Mouse (Mus musculus) brain, adult 2 months (tissue): Measurements from ENCODE around the gene Il21r.

Experiments
- DNase-seq: peaks from one replicate; pipeline ENCODE4 v3.0.0; 2011; ENCODE audit warnings: low read depth, low spot score

Gene Il21r

DNA sequence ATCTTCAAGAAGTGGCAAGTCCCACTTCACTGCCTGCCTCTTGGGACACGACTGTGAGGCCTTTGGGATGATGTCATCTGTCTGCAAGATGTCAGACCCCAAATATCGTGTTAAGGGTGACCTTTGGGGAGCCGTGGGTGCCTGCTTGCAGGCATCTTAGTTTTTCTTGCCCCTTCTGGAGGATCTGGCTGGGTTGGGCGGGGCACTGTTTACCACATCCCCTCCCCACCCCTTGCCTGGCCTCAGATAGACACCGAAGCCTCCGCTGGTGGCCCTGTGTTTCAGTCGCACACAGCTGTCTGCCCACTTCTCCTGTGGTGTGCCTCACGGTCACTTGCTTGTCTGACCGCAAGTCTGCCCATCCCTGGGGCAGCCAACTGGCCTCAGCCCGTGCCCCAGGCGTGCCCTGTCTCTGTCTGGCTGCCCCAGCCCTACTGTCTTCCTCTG is at the start of gene Il21r:
Il21r (plus strand) TSS at position 245 of the 447 bp plus-strand sequence.
- DNase-seq = peak; percentile 52

DNA sequence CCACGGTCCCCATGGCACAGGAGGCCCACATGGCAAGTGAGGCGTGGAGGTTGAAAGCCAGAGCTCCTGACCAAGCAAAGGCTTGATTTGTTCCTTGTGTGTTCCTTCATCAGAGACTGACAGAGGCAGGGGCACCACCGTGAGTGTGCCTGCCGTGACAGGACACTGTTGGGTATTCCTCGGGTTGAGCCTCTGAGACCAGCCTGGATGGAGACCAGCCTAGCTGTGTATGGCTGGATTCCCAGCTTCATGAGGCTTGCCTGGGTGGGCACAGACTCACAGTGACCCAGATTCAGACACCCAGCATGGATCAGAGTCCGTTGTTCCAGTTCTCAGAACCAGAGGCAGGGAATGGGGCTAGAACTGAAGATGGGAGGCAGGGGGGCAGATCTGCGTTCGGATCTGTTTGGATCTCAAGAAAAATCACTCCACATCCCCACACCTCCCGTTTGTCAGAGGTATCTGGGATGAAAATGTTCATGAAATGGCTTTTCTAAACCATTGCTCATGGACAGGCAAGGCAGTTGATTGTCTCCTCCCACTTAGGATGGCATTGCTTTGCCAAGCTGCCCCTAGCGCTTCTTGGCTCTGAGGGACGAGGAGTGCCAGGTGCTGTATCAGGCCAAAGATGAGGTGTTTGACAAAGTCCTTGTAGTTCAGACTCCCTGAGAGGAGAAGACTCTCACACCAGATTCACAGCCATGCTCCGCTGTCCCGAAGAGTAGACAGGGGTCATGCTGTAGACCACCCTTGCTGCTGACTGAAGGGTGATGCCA is 49.4 kb upstream of the Il21r start:
- no peak for DNase-seq

DNA sequence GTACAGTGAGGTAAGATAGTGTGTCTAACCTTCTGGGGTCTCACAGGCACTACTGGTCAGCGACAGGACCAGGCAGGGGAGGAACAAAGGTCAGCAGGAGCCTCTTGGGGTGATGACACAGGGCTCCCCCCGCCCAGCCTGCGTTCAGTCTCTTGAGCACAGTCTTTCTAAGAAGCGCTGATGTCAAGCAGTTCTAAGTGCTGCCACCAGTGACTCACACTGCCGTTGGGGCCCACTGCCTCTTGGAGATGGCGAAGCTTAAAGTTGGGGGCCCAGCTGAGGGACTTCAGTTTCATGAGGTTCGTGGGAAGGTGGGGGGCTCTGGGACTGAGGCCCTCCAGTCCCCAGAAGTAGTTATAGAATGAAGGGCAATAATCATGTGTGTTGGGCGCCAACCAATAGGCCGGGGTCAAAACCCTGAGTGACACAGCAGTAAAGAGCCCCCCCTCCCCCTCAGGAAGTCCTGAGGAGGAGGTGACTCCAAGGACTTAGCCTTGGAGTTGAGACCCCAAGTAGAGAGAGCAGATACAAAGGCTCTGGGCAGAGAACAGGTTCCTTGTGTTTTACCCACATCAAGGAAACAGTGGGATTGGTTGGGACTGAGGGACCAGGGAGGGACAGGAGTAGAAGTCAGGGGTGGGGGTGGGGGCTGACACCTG is 48.6 kb upstream of the Il21r start:
- no peak for DNase-seq

DNA sequence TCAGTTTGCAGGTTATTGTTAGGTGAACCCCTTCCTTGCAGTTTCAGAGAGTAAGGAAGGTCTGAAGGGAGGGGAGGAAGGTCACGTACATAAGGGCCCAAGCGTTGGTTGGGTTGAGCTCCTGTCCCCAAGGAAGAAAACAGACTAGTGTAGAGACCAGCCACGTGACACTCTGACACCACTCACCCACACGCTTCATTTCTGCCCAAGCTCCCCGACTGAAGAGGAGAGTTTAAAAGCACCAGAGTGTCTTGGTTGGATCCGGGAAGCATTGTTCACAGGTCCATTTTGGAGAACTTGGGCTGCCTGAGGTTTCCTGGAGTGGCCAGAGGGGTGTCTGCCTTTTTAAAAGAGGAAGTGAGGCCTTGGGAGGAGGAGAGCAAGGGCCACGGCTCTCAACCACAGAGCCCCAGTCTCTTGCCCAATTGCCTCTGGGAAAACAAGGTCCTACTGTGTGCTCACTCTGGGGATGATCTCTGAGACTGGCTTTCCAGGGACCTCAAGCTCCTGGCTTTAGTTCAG is 47.8 kb upstream of the Il21r start:
- DNase-seq = peak; percentile 45

DNA sequence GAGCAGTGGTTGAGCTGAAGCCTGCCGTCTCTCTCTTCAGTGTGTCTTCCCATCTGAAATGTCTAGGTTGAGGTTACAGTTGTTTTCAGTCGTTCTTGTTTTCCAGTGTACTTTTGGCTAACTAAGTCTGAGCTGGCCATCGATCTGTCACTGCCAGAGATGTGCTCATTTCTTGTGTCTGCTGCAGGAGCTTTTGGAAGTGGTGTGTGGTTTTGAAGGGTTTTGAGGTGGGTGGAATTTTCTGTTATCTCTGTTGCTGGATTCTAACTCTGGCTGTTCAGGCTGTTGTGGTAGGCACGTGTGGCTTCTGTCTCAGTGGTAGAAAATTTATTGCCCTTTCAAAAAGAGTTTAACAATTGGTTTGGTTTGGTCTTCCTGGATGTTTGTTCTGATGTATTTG is 47.1 kb upstream of the Il21r start:
- DNase-seq = no peak

DNA sequence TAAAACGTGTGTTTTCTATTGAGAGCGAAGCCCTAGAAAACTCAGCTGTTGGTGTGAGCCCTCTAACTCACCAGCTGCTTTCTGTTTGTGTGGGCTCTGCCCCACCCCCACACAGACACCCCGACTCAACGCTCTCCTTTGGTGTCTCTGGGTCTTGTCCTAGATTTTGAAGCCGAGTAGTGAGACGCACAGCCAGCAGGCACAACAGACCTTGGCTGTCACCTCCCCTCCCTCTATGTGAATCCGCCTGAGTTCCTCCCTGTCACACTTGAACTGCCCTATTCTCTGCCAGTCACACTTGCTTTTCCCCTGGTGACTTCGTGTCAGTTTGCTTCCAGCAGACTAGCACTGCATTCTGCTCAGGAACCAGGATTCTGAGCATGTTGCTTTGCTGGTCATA is 46.4 kb upstream of the Il21r start:
- DNase-seq = no peak

DNA sequence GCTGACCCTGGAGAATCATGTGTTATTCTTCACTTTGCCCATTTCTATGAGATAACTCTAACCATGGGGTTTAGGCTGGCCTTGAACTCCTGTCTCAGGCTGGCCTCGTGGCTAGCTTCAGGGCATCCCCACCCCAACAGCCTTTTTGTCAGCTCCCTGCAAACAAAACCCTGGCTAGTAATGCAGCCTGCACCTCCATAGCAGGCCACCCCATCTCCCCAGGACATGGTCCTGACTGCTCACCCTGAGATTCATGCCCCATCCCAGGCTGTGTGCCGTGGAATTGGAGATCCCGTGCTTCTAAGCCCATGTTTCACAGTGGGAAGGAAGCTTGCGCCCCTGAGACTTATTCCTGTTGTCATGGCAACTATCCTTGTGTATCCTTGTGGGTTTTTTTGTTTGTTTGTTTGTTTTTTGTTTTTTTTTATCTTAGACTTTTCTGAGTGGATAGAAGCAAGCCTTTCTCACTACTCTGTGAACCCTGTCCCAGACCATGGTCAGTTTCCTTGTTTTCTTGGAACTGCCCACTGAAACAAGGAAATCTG is 44.8 kb upstream of the Il21r start:
- DNase-seq = no peak

DNA sequence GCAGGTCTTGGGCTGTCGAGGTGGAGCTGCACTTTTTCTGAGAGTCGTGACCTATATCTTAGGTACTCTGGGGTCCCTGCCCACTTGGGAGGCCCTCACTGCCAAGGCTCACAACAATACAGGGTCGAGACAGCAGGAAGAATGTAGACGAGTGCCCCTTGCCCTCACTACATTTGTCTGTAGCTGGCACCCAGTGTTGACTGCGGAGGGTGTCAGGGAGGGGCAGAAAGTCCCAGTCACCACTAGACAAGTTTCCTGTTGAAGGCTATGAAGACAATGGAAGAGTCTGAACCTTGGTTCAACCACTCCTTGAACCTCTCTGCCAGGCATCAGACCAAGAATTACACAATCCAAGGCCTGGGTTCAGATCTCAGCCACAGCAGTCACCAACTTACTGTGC is 44.2 kb upstream of the Il21r start:
- DNase-seq = no peak

DNA sequence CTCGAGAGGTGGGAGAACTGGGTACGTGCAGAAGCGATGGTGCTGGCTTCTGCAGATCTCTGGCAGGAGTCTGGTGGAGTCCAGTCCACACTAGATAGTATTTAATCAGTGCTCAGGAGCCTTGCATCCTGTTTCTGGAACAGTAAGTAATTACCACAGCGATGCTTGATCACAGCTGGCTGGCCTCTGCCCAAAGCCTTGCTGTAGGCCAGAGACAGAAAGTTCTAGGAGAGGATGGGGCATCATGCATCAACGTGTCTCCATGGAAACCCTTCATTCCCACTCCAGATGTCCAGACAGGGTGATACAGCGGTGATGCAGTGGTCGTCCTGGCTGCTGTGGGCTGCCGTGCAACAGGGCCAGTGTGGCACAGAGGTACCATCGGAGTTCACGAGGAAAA is 43.7 kb upstream of the Il21r start:
- no peak for DNase-seq

DNA sequence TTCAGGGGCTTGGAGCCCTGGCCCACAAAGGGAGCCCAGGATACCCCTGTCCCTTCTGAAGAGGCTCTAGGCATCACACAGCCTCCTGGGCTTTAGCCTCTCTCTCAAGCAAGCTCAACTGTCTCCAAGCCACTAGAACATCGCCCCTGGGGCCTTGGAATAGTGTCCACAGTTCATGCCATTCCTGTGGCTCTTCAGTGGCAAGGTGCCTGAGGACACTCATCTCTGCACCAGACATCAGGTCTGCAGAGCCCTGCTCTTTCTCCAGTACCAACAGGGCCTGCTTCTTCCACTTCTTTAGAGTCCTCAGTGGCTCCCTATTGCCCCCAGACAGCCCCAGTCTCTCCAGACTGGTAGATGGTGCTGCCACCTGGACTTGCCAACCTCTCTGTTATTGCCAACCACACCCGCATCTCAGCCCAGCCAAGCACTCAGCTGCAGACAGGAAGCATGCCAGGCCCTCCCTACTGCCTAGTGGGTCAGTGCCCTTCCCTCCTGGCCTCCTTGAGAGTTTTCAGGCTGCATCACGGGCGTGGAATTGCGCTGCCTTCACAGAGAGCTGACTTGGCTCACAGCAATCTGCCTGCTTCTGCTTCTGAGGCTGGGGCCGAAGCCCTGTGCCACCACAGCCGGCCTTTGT is 43.0 kb upstream of the Il21r start:
- no peak for DNase-seq

DNA sequence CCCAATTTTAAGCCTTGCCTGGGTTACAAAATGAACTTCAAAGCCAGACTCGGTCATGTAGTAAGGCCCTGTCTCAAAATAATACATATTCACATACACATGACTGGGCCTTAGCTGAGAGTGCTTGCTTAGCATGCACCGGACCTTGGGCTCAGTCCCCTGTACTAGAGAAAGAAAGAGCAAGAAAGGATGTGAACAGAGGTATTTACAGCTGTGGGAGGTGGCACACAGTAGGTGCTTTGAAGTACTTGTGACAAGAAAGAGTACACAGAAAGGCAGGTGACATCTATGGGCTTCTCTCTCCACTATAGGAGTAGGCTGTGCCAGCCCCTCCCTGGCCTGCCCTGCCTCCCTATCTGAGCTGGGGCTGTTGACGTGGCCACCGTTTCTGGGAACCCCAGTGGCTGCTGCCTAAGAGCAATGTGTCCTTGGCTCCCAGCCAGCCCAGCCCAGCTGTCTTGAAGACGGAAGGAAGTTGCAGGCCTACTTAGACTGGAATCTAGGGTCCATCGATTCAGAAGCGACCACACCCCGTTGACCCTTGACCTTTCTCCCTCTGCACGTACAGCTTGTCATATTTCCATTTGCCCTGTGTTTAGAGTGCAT is 42.0 kb upstream of the Il21r start:
- peak; percentile 65 for DNase-seq

DNA sequence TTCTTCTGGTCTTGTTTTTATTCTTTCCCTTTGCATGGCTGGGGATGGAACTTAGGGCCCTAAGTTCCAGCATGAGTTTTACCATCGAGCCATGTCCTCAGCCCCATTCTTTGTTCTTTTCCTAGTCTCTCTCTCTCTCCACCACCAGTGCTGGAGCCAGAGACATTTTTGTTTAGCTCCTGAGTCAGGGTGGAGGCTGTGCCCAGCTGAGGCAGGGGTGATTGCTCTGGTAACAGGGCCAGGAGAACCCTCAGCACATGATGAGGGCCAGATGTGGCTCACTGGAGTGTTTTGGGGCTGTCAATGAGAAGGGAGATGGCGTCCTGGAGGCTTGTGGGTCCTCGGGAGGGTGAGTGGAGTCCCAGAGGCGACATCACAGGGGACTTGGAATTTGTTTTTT is 40.8 kb upstream of the Il21r start:
- no peak for DNase-seq

DNA sequence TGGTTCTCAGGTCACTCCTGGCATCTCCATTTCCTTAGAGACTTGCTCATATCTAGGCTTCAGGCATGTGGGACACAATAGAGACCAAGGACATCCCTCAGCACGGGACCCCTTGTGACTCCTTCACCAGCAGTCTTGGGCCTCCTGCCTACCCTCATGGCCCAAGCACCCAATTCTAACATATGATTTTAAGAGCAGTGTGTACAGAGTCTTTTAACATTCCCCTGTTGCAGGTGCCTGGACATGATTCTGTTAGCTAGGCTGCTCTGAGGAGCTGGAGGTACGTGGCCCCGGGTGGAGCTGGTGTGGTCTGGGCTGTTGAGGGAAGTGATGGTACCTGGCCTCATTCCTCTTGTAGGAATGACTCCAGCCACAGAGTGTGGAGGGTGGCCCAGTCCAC is 40.1 kb upstream of the Il21r start:
- no peak for DNase-seq

DNA sequence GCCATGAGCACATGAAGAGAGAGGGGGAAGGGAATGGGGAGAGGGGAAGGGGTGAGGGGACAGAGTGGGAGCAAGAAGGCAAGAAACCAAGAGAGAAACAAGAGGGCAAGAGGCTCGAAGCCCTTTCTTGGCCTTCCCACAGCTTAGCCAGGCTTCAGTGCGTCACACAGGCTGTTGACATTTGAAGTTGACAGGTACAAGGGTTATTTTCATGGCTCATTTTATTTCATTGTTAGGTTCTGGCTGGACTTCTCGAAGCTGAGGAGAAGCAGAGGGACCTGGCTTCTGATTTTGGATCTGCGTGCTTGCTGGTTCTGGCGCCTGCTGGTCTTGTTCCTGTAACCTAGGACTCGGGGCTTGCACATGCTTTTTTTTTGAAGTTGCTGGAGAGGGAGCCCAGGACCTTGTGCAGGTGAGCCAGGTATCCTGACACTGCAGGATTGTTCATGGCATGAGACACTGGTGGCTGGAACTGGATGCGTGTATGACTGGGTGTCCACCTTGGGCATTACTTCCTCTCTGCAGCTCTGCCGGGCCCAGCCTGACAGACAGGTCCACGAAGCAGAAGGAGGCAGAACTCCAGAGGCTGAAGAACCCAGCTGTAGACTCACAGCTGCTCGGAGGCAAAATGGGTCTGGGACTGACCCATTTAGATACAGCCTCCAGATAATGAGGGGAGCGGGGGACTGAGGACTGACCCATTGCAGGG is 38.8 kb upstream of the Il21r start:
- no peak for DNase-seq

DNA sequence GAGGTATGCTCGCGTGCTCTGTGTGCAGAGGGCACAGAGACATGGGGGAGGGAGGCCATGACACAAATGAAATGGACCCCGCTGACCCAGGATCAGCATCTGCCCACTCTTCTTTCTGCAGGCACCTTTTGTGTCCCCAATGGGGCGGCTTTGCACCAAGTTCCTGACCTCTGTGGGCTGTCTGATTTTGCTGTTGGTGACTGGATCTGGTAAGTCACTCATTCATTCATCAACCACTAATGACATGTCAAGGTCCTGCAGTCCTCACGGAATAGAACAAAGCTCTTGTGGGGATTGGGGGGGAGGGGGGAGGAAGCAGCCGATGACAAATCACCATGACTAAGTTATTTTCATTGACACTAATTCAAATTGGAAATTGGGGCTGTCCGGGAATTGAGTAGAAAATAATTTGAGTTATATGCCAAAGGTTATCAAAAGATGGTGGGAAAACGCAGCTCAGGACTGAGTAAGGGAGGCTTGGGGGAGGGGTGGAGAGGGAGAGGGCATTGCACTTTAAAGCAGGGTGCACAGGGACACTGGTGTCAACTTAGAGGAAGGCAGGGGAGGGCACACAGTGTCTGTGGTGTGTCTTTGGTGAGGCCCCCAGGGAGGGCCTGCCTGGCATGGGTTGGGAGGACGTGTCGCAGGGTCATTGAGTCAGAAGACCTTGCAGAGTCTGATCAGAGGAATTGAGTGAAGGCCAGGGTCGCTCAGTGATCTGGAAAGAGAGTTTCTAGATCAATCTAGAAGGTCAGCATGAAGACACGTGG is 37.5 kb upstream of the Il21r start:
- DNase-seq = no peak

DNA sequence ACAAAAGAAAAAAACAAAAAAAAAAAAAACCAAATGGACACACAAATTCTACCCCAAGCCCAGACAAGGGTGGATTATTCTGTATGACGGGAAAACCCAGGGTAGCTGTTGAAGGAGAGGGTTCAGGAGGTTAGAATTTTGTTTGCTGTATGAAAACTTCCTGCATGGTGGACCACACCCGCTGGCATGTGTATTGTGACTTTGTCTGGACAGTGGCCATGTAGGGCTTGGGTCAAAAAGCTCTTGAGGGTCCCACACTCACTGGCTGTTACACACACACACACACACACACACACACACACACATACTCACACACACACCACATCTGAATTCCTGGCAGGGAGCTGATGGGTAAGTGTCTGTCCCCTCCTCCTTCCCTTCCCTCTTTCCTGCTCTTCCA is 36.8 kb upstream of the Il21r start:
- DNase-seq = no peak

DNA sequence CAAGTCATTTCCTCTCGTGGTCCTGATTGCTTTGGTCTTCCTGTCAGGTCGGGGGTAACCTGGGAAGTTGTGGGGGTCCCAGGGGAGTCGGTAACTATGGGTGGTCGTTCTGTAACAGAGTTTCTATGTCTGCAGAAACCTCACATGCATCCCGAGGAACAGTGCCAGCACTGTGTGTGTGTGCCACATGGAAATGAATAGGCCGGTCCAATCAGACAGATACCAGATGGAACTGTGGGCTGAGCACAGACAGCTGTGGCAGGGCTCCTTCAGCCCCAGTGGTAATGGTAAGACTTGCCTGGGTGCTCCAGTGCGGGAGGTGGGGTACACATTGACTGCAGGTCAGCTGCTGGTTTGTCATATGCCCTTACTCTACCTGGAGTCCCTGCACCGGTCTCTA is 34.3 kb upstream of the Il21r start:
- no peak for DNase-seq

DNA sequence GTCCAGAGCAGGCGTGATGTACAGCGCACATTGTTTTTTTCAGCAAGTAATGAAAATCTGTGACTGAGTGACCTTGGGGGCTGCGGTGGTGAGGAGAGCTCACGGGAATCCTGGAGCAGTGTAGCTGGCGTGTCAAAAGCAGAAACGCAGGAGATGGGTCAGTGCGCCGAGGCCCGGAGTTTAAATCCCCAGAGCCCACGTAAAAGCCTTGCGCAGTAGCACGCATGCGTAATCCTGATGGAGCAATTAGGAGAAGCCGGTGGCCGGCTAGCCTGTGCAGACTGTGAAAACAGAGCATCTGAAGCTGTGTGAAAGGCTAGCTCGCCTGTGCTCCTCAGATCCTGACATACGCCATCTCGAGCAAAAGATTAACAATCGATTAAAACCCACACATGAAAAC is 31.3 kb upstream of the Il21r start:
- no peak for DNase-seq

DNA sequence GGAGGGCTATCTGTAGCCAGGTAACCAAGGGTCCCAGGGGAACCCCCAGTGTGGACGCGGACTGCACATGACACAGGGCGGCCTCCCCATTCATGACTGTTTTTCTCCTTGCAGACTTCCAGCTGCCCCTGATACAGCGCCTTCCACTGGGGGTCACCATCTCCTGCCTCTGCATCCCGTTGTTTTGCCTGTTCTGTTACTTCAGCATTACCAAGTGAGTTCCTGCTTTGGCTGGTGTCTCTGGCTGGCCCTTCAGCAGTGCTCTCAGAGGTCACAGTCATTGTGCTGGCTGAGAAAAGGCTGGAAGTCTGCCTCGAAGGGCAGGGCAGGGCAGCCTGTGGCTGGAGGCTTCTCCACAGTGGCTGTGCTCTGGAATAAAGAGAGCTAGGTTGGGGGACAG is 30.5 kb upstream of the Il21r start:
- DNase-seq = no peak

DNA sequence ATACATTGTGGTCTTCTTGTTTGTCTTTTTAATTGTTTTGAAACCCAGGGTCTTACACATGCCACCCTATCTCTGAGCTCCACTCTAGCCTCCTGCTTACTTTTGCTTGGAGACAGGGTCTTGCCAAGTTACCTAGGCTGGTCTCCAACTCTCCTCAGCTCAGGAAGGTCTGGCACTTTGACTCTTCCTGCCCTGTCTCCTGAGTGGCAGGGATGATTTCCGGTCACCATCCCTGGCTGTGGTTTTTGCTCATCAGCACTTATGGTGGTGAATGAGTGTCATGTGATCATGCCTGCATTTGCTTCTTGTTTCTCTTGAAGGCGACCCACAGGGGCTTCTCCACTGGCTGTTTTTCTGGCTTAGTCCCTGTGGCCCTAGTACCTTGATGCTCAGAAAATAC is 29.4 kb upstream of the Il21r start:
- DNase-seq = no peak

DNA sequence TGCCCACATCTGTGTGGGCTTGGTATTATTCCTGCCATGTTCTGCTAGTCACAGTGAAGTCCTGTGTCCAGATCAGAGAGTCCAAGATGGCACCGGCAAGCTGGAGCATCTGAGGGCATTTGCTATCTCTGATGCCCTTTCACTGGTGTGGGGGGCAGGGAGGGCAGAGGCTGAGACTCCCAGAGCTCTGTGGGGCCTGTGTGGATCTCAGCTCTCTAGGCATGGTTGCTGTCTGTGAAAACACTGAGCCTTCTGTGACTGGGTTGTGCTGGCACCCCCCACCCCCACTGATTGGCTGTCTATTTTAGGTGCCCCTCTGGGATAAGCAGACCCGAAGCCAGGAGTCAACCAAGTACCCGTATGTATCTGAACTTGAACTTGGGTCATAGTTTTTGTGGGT is 28.4 kb upstream of the Il21r start:
- no peak for DNase-seq
